Mouse (Mus musculus): ENCODE measurements around the gene Nono. TPM values are rescaled to one million over a fixed set of nuclear protein-coding genes. Genes with fewer than 3 reads are reported as not detected.

Gene Nono
- 10 to 100 TPM; 40.0 to 42.7 TPM for total RNA-seq (2021)
- long read RNA-seq, experiment 1, transcript Nono-201 (12 exons, 2,562 nt) = major isoform, 71 of 80 reads
- long read RNA-seq, experiment 1, partial matches to known transcripts = 5 of 80 reads
- long read RNA-seq, experiment 1, other reads (novel, unspliced or antisense) = 4 of 80 reads
- long read RNA-seq, experiment 2, transcript Nono-201 (12 exons, 2,562 nt) = major isoform, 45 of 56 reads
- long read RNA-seq, experiment 2, partial matches to known transcripts = 2 of 56 reads
- long read RNA-seq, experiment 2, other reads (novel, unspliced or antisense) = 9 of 56 reads

- DNase-seq = peak; percentile 80
- TF ChIP-seq CTCF (IDR thresholded peaks at IDR 0.05) = peak; percentile 23; the same call in 1 of the 2 replicates
- H3K27ac ChIP-seq = peak within 1 kb of the TSS; percentile 93
- intact Hi-C loops (cut with DNase I) = loop anchor here (1.0 to 10.0 kb wide), 3 partner anchors 58 to 297 kb away; no protein-coding TSS in a partner anchor
- H3K4me3 ChIP-seq = peak within 1 kb of the TSS; percentile 88
Measured at GRCm38 (mm10) chrX:101429142-101429949, at the start of gene Nono. Gene Nono (plus strand): TSS chrX:101429318.

- intact Hi-C loops (cut with DNase I) = no loop called here
- H3K4me3 ChIP-seq = no peak overlapping the region
Measured at GRCm38 (mm10) chrX:101379744-101380143, 49.4 kb upstream of the Nono start.

GRCm38 (mm10) chrX:101383455-101383854 is 45.7 kb upstream of the Nono start:
- H3K27ac ChIP-seq = no peak overlapping the region
- TF ChIP-seq CTCF (IDR thresholded peaks at IDR 0.05) = no peak
- no peak for DNase-seq
- no peak overlapping the region for H3K4me3 ChIP-seq
- intact Hi-C loops (cut with DNase I) = no loop called here

More at GRCm38 (mm10) chrX:101379744-101380143, 49.4 kb upstream of the Nono start:
- H3K27ac ChIP-seq = no peak overlapping the region
- TF ChIP-seq CTCF (IDR thresholded peaks at IDR 0.05) = no peak
- no peak for DNase-seq

- intact Hi-C loops (cut with DNase I) = no loop called here
Measured at GRCm38 (mm10) chrX:101384439-101385137, 44.5 kb upstream of the Nono start.

GRCm38 (mm10) chrX:101386222-101386621 is 42.9 kb upstream of the Nono start:
- Histone ChIP-seq H3K27ac (no peak overlapping the region), H3K4me3 (no peak overlapping the region)
- no peak for TF ChIP-seq CTCF (IDR thresholded peaks at IDR 0.05)
- intact Hi-C loops (cut with DNase I) = no loop called here
- DNase-seq = no peak

More at GRCm38 (mm10) chrX:101384439-101385137, 44.5 kb upstream of the Nono start:
- Histone ChIP-seq H3K27ac (no peak overlapping the region), H3K4me3 (peak overlapping the region; percentile 18; the same call in 1 of the 2 replicates)
- no peak for TF ChIP-seq CTCF (IDR thresholded peaks at IDR 0.05)
- DNase-seq = no peak

- intact Hi-C loops (cut with DNase I) = no loop called here
- Histone ChIP-seq H3K4me3 (no peak overlapping the region), H3K27ac (no peak overlapping the region)
- TF ChIP-seq CTCF (IDR thresholded peaks at IDR 0.05) = no peak
- DNase-seq = no peak
Measured at GRCm38 (mm10) chrX:101388866-101389537, 40.1 kb upstream of the Nono start.

GRCm38 (mm10) chrX:101394341-101394740 is 34.8 kb upstream of the Nono start:
- intact Hi-C loops (cut with DNase I) = no loop called here
- H3K27ac ChIP-seq = no peak overlapping the region
- no peak for TF ChIP-seq CTCF (IDR thresholded peaks at IDR 0.05)
- no peak for DNase-seq
- H3K4me3 ChIP-seq = no peak overlapping the region

GRCm38 (mm10) chrX:101396459-101396858 is 32.7 kb upstream of the Nono start:
- no peak for DNase-seq
- intact Hi-C loops (cut with DNase I) = no loop called here
- Histone ChIP-seq H3K4me3 (no peak overlapping the region), H3K27ac (no peak overlapping the region)
- TF ChIP-seq CTCF (IDR thresholded peaks at IDR 0.05) = no peak

- TF ChIP-seq CTCF (IDR thresholded peaks at IDR 0.05) = peak; percentile 55
- intact Hi-C loops (cut with DNase I) = loop anchor here (5.0 kb wide), 1 partner anchor 87 kb away; no protein-coding TSS in a partner anchor
- DNase-seq = peak; percentile 61
- Histone ChIP-seq H3K27ac (peak overlapping the region; percentile 91), H3K4me3 (peak overlapping the region; percentile 72)
Measured at GRCm38 (mm10) chrX:101418946-101419724, 10.0 kb upstream of the Nono start.

GRCm38 (mm10) chrX:101419725-101420699 is 9.1 kb upstream of the Nono start:
- TF ChIP-seq CTCF (IDR thresholded peaks at IDR 0.05) = no peak
- Histone ChIP-seq H3K4me3 (peak overlapping the region; percentile 72), H3K27ac (peak overlapping the region; percentile 91)
- intact Hi-C loops (cut with DNase I) = loop anchor here (5.0 to 10.0 kb wide), 2 partner anchors 88 to 95 kb away; no protein-coding TSS in a partner anchor
- peak; percentile 93 for DNase-seq

All from gastrocnemius, adult 2 months (tissue).